Mouse (Mus musculus): Measurements from ENCODE around the gene Krt80. TPM values are rescaled to one million over a fixed set of nuclear protein-coding genes. Genes with fewer than 3 reads are reported as not detected.
A peak's percentile ranks its signal among the peaks of the same experiment; 100 is the strongest.

The Krt80 gene
- polyA plus RNA-seq, 1 experiment = 3.8 TPM

GRCm38 (mm10) chr15:101355382-101355786, 14.6 kb downstream of the Krt80 start:
- TF ChIP-seq POLR2A (IDR thresholded peaks at IDR 0.05; ENCODE audit: control insufficient read depth, extremely low read depth, insufficient read depth, low read length, poor library complexity) (no peak), CTCF (IDR thresholded peaks at IDR 0.05; ENCODE audit: borderline replicate concordance, control insufficient read depth, extremely low read depth, insufficient read depth, low read length, poor library complexity) (no peak)

GRCm38 (mm10) chr15:101352706-101353465, 17.1 kb downstream of the Krt80 start:
- no peak overlapping the region for H3K4me3 ChIP-seq (ENCODE audit: control insufficient read depth, insufficient read depth, low read length)
- H3K4me1 ChIP-seq (replicated peaks; ENCODE audit: control insufficient read depth, insufficient read depth, low read length) = no peaks in the 10 kb centered on the region
- WGBS = 92% methylated on average over 10 of the region's 10 CpGs
- no peak overlapping the region for H3K27ac ChIP-seq (ENCODE audit: control insufficient read depth, insufficient read depth, low read length)
- H3K27me3 ChIP-seq (ENCODE audit: control insufficient read depth, insufficient read depth, low read length) = no peaks in the 10 kb centered on the region
- DNase-seq = no peak
- no peaks in the 10 kb centered on the region for H3K36me3 ChIP-seq (ENCODE audit: control insufficient read depth, insufficient read depth, low read length)
- no peak for TF ChIP-seq CTCF (IDR thresholded peaks at IDR 0.05; ENCODE audit: borderline replicate concordance, control insufficient read depth, extremely low read depth, insufficient read depth, low read length, poor library complexity)
- TF ChIP-seq POLR2A (IDR thresholded peaks at IDR 0.05; ENCODE audit: control insufficient read depth, extremely low read depth, insufficient read depth, low read length, poor library complexity) = no peak

More at GRCm38 (mm10) chr15:101355382-101355786, 14.6 kb downstream of the Krt80 start:
- Histone ChIP-seq H3K27ac (ENCODE audit: control insufficient read depth, insufficient read depth, low read length) (no peak overlapping the region), H3K27me3 (ENCODE audit: control insufficient read depth, insufficient read depth, low read length) (no peaks in the 10 kb centered on the region), H3K4me3 (ENCODE audit: control insufficient read depth, insufficient read depth, low read length) (no peak overlapping the region), H3K4me1 (replicated peaks; ENCODE audit: control insufficient read depth, insufficient read depth, low read length) (no peaks in the 10 kb centered on the region), H3K36me3 (ENCODE audit: control insufficient read depth, insufficient read depth, low read length) (no peaks in the 10 kb centered on the region)
- no peak for DNase-seq
- WGBS = 93% methylated on average over 4 of the region's 4 CpGs

GRCm38 (mm10) chr15:101352047-101352446, 17.9 kb downstream of the Krt80 start:
- Histone ChIP-seq H3K4me1 (replicated peaks; ENCODE audit: control insufficient read depth, insufficient read depth, low read length) (no peaks in the 10 kb centered on the region), H3K4me3 (ENCODE audit: control insufficient read depth, insufficient read depth, low read length) (no peak overlapping the region), H3K36me3 (ENCODE audit: control insufficient read depth, insufficient read depth, low read length) (no peaks in the 10 kb centered on the region), H3K27ac (ENCODE audit: control insufficient read depth, insufficient read depth, low read length) (no peak overlapping the region), H3K27me3 (ENCODE audit: control insufficient read depth, insufficient read depth, low read length) (no peaks in the 10 kb centered on the region)
- TF ChIP-seq CTCF (IDR thresholded peaks at IDR 0.05; ENCODE audit: borderline replicate concordance, control insufficient read depth, extremely low read depth, insufficient read depth, low read length, poor library complexity) (no peak), POLR2A (IDR thresholded peaks at IDR 0.05; ENCODE audit: control insufficient read depth, extremely low read depth, insufficient read depth, low read length, poor library complexity) (no peak)
- WGBS = 92% methylated on average over 13 of the region's 13 CpGs
- DNase-seq = no peak

GRCm38 (mm10) chr15:101341797-101342515, 28.0 kb downstream of the Krt80 start:
- Histone ChIP-seq H3K36me3 (ENCODE audit: control insufficient read depth, insufficient read depth, low read length) (no peaks in the 10 kb centered on the region), H3K4me3 (ENCODE audit: control insufficient read depth, insufficient read depth, low read length) (no peak overlapping the region), H3K4me1 (replicated peaks; ENCODE audit: control insufficient read depth, insufficient read depth, low read length) (no peaks in the 10 kb centered on the region), H3K27me3 (ENCODE audit: control insufficient read depth, insufficient read depth, low read length) (no peaks in the 10 kb centered on the region), H3K27ac (ENCODE audit: control insufficient read depth, insufficient read depth, low read length) (no peak overlapping the region)
- WGBS = 65% methylated on average over 5 of the region's 5 CpGs
- no peak for DNase-seq
- TF ChIP-seq POLR2A (IDR thresholded peaks at IDR 0.05; ENCODE audit: control insufficient read depth, extremely low read depth, insufficient read depth, low read length, poor library complexity) (no peak), CTCF (IDR thresholded peaks at IDR 0.05; ENCODE audit: borderline replicate concordance, control insufficient read depth, extremely low read depth, insufficient read depth, low read length, poor library complexity) (no peak)

- 0% methylated on average over 2 of the region's 2 CpGs for WGBS
- no peak overlapping the region for H3K27ac ChIP-seq (ENCODE audit: control insufficient read depth, insufficient read depth, low read length)
- H3K27me3 ChIP-seq (ENCODE audit: control insufficient read depth, insufficient read depth, low read length) = no peaks in the 10 kb centered on the region
- H3K4me3 ChIP-seq (ENCODE audit: control insufficient read depth, insufficient read depth, low read length) = no peak overlapping the region
- TF ChIP-seq POLR2A (IDR thresholded peaks at IDR 0.05; ENCODE audit: control insufficient read depth, extremely low read depth, insufficient read depth, low read length, poor library complexity) = no peak
- TF ChIP-seq CTCF (IDR thresholded peaks at IDR 0.05; ENCODE audit: borderline replicate concordance, control insufficient read depth, extremely low read depth, insufficient read depth, low read length, poor library complexity) = peak; percentile 77; the same call in 1 of the 2 replicates
- peak; percentile 81 for DNase-seq
- H3K36me3 ChIP-seq (ENCODE audit: control insufficient read depth, insufficient read depth, low read length) = no peaks in the 10 kb centered on the region
- no peaks in the 10 kb centered on the region for H3K4me1 ChIP-seq (replicated peaks; ENCODE audit: control insufficient read depth, insufficient read depth, low read length)
These were observed 30.4 kb downstream of the Krt80 start for GRCm38 (mm10) chr15:101339537-101339936.

- Histone ChIP-seq H3K4me3 (ENCODE audit: control insufficient read depth, insufficient read depth, low read length) (no peak overlapping the region), H3K27me3 (ENCODE audit: control insufficient read depth, insufficient read depth, low read length) (no peaks in the 10 kb centered on the region), H3K27ac (ENCODE audit: control insufficient read depth, insufficient read depth, low read length) (no peak overlapping the region), H3K4me1 (replicated peaks; ENCODE audit: control insufficient read depth, insufficient read depth, low read length) (no peaks in the 10 kb centered on the region), H3K36me3 (ENCODE audit: control insufficient read depth, insufficient read depth, low read length) (no peaks in the 10 kb centered on the region)
- 89% methylated on average over 4 of the region's 4 CpGs for WGBS
- TF ChIP-seq POLR2A (IDR thresholded peaks at IDR 0.05; ENCODE audit: control insufficient read depth, extremely low read depth, insufficient read depth, low read length, poor library complexity) (no peak), CTCF (IDR thresholded peaks at IDR 0.05; ENCODE audit: borderline replicate concordance, control insufficient read depth, extremely low read depth, insufficient read depth, low read length, poor library complexity) (no peak)
- DNase-seq = no peak
These were observed 31.6 kb downstream of the Krt80 start for GRCm38 (mm10) chr15:101338359-101338758.

Measured in thymus, adult 2 months (tissue).